Mouse (Mus musculus): Measurements from ENCODE around the gene Pla1a. TPM values are rescaled to one million over a fixed set of nuclear protein-coding genes. Genes with fewer than 3 reads are reported as not detected.

Pla1a gene
- polyA plus RNA-seq, 1 experiment from 2014 or later: 49.8 TPM

DNA sequence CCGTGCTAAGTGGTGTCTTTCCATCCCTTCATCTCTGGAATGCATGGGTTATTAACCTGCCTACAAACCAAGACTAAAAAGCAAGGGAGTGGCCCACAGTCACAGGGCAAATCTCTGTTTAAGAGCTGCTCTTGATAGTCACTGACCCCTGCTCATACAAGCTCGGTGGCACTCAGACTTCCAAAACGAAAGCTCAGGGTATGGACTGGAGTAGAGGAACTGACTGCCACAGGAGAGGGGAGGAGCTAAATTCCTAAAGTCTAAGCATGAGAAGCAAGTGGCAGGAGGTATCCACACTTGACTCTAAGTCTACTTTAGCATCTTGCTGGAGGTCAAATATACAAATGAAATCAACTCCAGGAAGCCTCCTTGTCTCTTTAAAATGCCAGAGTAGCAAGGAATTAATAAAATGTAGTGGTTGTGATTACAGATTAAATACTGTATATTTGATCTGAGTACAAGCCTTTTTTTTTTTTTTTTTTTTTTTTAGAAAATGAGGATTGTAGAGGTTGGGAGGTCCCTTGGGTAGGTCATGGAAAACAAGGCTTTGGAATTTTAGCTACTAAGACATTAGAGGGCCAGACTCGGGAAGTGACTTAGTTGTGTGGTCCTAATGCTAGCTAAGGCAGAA, 42.9 kb upstream of the Pla1a start:
- no peaks in the 10 kb centered on the region for H3K27me3 ChIP-seq (ENCODE audit: insufficient read depth, low read length)
- H3K9ac ChIP-seq (replicated peaks): no peak overlapping the region
- H3K4me2 ChIP-seq (ENCODE audit: low read depth, low read length): peak overlapping the region; percentile 88
- peak overlapping the region; percentile 50; the same call in 1 of the 2 replicates for H3K4me3 ChIP-seq (ENCODE audit: low read depth, low read length)
- ATAC-seq: no peak
- no peak for TF ChIP-seq CTCF (IDR thresholded peaks at IDR 0.05; ENCODE audit: low read depth)
- peaks cover 16% of the 10 kb centered on the region for H3K4me1 ChIP-seq (ENCODE audit: insufficient read depth)
- DNase-seq: no peak
- 35% methylated on average over 4 of the region's 4 CpGs for WGBS (ENCODE audit: insufficient replicate concordance)
- no peaks in the 10 kb centered on the region for H3K36me3 ChIP-seq (replicated peaks; ENCODE audit: insufficient read depth, low read length)
- H3K27ac ChIP-seq (ENCODE audit: low read depth): no peak overlapping the region
- H3K9me3 ChIP-seq (ENCODE audit: low read length): no peaks in the 10 kb centered on the region

GRCm38 (mm10) chr16:38474677-38475286, 41.8 kb upstream of the Pla1a start:
- H3K9ac ChIP-seq (replicated peaks): no peak overlapping the region
- 63% methylated on average over 9 of the region's 9 CpGs for WGBS (ENCODE audit: insufficient replicate concordance)
- H3K4me1 ChIP-seq (ENCODE audit: insufficient read depth): peaks cover 16% of the 10 kb centered on the region
- H3K36me3 ChIP-seq (replicated peaks; ENCODE audit: insufficient read depth, low read length): no peaks in the 10 kb centered on the region
- no peak overlapping the region for H3K4me3 ChIP-seq (ENCODE audit: low read depth, low read length)
- no peak overlapping the region for H3K27ac ChIP-seq (ENCODE audit: low read depth)
- ATAC-seq: no peak
- no peak for TF ChIP-seq EP300 (IDR thresholded peaks at IDR 0.05; ENCODE audit: low read depth)
- TF ChIP-seq CTCF (IDR thresholded peaks at IDR 0.05; ENCODE audit: low read depth): no peak
- no peaks in the 10 kb centered on the region for H3K27me3 ChIP-seq (ENCODE audit: insufficient read depth, low read length)
- H3K9me3 ChIP-seq (ENCODE audit: low read length): no peaks in the 10 kb centered on the region
- no peak overlapping the region for H3K4me2 ChIP-seq (ENCODE audit: low read depth, low read length)
- no peak for DNase-seq

- 49% methylated on average over 5 of the region's 5 CpGs for WGBS (ENCODE audit: insufficient replicate concordance)
- ATAC-seq: no peak
- Histone ChIP-seq H3K4me2 (ENCODE audit: low read depth, low read length) (no peak overlapping the region), H3K27ac (ENCODE audit: low read depth) (no peak overlapping the region), H3K9ac (replicated peaks) (no peak overlapping the region), H3K27me3 (ENCODE audit: insufficient read depth, low read length) (no peaks in the 10 kb centered on the region), H3K4me3 (ENCODE audit: low read depth, low read length) (no peak overlapping the region), H3K4me1 (ENCODE audit: insufficient read depth) (peaks cover 16% of the 10 kb centered on the region), H3K36me3 (replicated peaks; ENCODE audit: insufficient read depth, low read length) (no peaks in the 10 kb centered on the region), H3K9me3 (ENCODE audit: low read length) (no peaks in the 10 kb centered on the region)
- no peak for DNase-seq
- TF ChIP-seq CTCF (IDR thresholded peaks at IDR 0.05; ENCODE audit: low read depth) (no peak), EP300 (IDR thresholded peaks at IDR 0.05; ENCODE audit: low read depth) (0 out of 2 replicates have a peak, but pooled peaks have one; percentile 9)
These were observed 40.7 kb upstream of the Pla1a start for GRCm38 (mm10) chr16:38473661-38474060.

DNA sequence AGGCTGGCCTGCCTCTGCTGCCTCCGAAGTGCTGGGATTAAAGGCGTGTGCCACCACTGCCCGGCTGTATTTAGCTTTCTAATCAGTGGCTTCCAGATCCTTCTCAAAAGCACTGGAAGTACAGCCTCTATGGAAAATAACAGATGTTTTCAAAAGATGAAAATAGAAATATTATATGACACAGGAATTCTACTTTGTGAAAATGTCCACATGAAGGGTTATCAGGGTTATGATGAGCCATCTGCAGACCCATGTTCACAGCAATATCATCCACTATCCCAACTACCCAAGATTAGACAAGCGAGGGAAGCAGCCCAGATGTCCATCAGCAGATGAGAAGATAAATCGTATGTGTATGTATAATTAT, 39.5 kb upstream of the Pla1a start:
- TF ChIP-seq EP300 (IDR thresholded peaks at IDR 0.05; ENCODE audit: low read depth) (peak; percentile 88), CTCF (IDR thresholded peaks at IDR 0.05; ENCODE audit: low read depth) (no peak)
- no peak overlapping the region for H3K4me2 ChIP-seq (ENCODE audit: low read depth, low read length)
- H3K36me3 ChIP-seq (replicated peaks; ENCODE audit: insufficient read depth, low read length): no peaks in the 10 kb centered on the region
- H3K9me3 ChIP-seq (ENCODE audit: low read length): no peaks in the 10 kb centered on the region
- no peak for DNase-seq
- H3K4me1 ChIP-seq (ENCODE audit: insufficient read depth): peaks cover 16% of the 10 kb centered on the region
- peak; percentile 73 for ATAC-seq
- H3K4me3 ChIP-seq (ENCODE audit: low read depth, low read length): no peak overlapping the region
- no peaks in the 10 kb centered on the region for H3K27me3 ChIP-seq (ENCODE audit: insufficient read depth, low read length)
- WGBS (ENCODE audit: insufficient replicate concordance): 64% methylated on average over 5 of the region's 5 CpGs
- H3K27ac ChIP-seq (ENCODE audit: low read depth): no peak overlapping the region
- H3K9ac ChIP-seq (replicated peaks): no peak overlapping the region

- 48% methylated on average over 11 of the region's 11 CpGs for WGBS (ENCODE audit: insufficient replicate concordance)
- Histone ChIP-seq H3K9me3 (ENCODE audit: low read length) (no peaks in the 10 kb centered on the region), H3K36me3 (replicated peaks; ENCODE audit: insufficient read depth, low read length) (no peaks in the 10 kb centered on the region), H3K9ac (replicated peaks) (no peak overlapping the region), H3K27me3 (ENCODE audit: insufficient read depth, low read length) (no peaks in the 10 kb centered on the region), H3K27ac (ENCODE audit: low read depth) (no peak overlapping the region), H3K4me3 (ENCODE audit: low read depth, low read length) (no peak overlapping the region), H3K4me2 (ENCODE audit: low read depth, low read length) (no peak overlapping the region), H3K4me1 (ENCODE audit: insufficient read depth) (peaks cover 12% of the 10 kb centered on the region)
- no peak for TF ChIP-seq EP300 (IDR thresholded peaks at IDR 0.05; ENCODE audit: low read depth)
- TF ChIP-seq CTCF (IDR thresholded peaks at IDR 0.05; ENCODE audit: low read depth): 0 out of 2 replicates have a peak, but pooled peaks have one; percentile 10
- no peak for DNase-seq
- ATAC-seq: no peak
These were observed 39.0 kb upstream of the Pla1a start for GRCm38 (mm10) chr16:38471697-38472506.

DNA sequence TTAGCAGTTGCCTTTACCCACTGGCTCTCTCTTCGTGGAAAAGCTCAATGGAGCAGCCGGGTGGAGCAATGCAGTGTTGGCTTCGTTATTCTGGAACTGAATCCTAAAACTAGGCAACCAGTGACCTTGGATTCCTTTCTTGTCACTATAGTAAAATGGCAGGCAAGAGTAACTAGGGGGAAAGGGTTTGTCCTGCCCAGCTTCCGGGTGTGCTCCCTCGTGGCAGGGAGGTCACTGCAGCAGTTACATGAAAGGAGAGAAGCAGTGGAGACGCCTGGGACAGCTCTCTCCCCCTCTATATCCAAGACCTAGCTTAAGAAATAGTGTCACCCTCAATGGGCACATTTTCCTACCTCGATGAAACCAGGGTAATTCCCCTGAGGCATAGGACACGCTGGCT, 36.5 kb upstream of the Pla1a start:
- H3K4me3 ChIP-seq (ENCODE audit: low read depth, low read length): no peak overlapping the region
- H3K9ac ChIP-seq (replicated peaks): no peak overlapping the region
- H3K27ac ChIP-seq (ENCODE audit: low read depth): no peak overlapping the region
- WGBS (ENCODE audit: insufficient replicate concordance): 74% methylated on average over 8 of the region's 8 CpGs
- DNase-seq (no peak), ATAC-seq (no peak)
- H3K36me3 ChIP-seq (replicated peaks; ENCODE audit: insufficient read depth, low read length): no peaks in the 10 kb centered on the region
- H3K9me3 ChIP-seq (ENCODE audit: low read length): no peaks in the 10 kb centered on the region
- H3K4me2 ChIP-seq (ENCODE audit: low read depth, low read length): no peak overlapping the region
- no peak for TF ChIP-seq EP300 (IDR thresholded peaks at IDR 0.05; ENCODE audit: low read depth)
- no peak for TF ChIP-seq CTCF (IDR thresholded peaks at IDR 0.05; ENCODE audit: low read depth)
- no peaks in the 10 kb centered on the region for H3K27me3 ChIP-seq (ENCODE audit: insufficient read depth, low read length)
- H3K4me1 ChIP-seq (ENCODE audit: insufficient read depth): no peaks in the 10 kb centered on the region

Data from liver, postnatal 0 days (tissue).